Mouse (Mus musculus): ENCODE data around the gene Slc17a5.

The Slc17a5 gene

DNA sequence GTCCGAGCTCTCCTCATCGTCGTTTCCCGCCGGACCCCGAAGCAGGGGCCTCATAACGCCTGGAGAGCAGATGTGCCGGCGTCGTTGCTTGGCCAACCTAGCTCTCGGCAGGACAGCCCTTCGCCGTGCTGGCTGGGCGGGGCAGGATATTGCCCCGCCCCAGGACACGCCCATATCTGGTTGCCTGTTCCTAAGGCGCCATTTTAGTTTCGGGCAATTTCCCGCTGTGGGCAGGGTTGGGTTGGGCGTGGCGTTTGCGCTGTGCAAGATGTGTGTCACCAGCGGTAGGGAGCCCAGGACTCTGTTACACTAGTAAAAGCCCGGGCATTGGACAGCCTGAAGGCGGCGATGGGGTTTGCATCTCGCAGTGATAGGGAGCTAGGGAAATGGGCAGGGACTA is at the start of gene Slc17a5:
Gene Slc17a5, minus strand, starts transcription at position 128 of the 400 bp plus-strand sequence.
- DNase-seq, result peak; percentile 87

- DNase-seq, result no peak
Observed at GRCm38 (mm10) chr9:78633976-78634375, 46.1 kb upstream of the Slc17a5 start.

DNA sequence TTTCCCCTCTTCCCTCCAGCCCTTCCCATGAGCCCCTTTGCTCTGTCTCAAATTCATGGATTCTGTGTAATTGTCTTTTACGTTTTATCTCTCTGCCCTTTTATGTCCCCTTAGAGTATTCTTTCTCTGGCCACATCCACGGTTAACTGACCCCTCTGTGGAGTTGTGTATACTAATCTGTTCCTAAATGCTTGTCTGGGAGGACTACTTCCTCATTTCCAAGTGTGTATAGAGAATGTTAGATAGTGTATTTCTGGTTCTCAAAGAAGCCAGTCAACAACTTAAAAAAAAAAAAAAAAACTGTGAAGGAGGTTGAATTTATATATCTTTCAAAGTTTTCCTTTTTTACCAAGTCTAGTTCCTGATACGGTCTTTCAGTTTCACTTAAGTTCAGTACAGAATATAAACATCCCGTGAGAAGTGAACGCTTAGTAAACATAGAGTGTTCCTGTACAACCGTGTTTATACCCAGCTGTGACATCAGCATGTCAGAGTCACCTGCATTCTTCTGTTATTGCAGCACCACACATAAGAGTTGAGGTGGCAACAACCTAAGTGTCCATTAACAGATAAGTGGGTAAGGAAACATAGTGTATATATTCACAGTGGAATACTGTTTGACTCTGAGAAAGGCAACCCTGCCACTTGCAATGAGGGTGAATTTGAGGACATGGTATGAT is 44.1 kb upstream of the Slc17a5 start:
- no peak for DNase-seq

DNA sequence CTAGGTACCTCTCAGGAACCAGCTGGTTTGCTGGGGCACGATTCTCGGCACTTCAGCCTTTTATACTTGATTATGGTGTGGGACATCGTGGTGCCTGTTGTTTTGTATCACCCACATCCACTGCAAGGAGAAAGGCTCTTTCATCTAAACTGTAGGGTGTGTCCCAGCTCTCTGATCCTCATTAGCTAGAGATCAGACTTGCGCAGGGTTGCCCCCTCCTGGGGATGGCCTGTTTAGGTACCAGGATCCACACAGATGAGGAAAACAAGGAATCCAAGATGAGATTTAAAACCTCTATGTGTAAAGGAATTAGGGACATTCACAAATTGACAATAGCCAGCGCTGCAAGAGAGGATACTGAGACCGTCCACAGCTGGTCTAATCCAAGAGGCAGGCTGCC is 42.1 kb upstream of the Slc17a5 start:
- no peak for DNase-seq

DNA sequence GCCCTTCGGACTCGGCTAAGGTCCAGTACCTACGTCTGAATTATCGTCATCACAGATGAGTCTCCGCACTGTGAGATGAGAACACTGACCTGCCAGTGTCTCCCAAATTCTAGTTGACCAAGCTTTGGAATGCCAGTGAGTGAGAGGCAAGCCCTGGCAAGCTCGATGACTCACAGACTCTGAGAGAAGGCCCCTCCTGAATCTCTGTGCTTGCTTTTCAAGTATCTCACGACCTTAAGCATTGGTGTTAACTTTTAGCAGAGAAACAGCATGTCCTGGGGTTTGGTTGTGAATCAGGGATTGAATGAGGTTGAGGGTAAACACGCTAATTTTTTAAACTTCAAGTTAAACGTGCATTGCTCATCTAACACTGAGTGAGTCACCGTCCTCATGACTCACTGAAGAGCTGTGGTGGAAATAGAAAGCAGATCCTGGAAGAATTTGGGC is 35.5 kb upstream of the Slc17a5 start:
- no peak for DNase-seq

DNA sequence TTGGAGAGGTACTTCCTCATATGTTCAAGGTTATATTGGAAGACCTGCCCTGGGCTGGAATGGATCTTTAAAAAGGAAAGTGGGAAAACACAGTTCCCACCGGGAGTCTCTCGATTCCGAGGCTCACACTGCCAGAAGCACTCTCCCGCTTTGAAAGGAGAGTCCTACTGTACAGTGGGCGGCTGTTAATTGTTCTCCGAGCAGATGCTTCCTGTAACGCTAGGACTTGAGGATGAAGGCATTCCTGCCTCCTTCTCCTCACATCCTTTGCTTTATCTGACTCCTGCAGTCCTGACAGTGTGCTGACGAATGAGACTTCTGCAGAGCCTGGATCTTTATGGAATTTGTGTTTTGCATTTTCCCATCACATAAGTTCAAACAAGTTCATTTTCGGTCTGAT is 31.4 kb upstream of the Slc17a5 start:
- DNase-seq, result no peak

DNA sequence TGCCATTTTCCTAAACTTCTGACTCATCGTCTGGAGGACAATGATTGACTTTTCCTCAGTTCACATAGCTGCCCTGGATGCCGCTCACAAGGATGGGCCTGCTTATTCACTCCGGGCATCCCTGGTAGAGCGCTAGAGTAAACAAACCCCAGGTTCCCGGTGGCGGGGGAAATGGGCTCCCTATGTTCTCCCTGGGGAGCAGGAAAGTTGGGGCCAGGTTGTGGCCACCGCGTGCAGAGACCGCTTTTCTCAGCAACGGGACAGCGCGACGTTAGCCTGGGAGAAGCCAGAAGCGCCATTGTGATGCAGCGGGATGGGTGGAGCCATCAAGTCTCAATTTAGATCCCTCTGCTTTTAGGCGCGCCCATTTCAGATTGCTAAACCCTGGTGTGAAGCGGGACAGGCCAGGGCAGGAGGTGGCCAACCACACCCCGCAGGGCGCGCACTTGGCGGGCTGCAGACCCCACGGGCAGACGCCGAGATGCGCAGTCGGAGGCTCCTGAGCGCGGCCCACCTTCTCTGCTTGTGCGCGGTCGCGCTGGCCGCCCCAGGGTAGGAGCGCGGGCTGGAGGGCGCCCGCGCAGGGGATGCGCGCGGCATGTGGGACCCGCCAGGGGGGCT is 27.7 kb upstream of the Slc17a5 start, which contains the start of gene Cd109:
Gene Cd109, plus strand, starts transcription at position 146 of the 621 bp plus-strand sequence.
- DNase-seq, result no peak

DNA sequence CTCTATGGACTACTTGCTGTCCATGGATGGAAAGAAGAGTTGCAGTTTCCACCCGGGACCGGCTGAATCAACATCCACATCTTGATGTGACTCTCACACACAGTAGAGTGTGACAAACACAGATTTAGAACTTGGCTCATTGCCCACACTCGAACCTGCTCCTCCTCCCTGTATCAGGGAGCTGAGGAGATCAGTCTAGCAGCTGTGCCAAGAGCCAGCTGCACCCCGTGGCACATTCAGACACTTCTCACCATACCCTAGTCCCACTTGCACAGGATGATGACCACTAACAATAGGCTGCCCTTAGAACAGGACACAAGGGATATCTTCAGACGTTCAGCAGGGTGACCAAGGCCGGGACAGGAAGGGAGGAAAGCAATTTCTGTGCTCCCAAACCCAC is 26.4 kb upstream of the Slc17a5 start:
- DNase-seq, result peak; percentile 15

- DNase-seq, result no peak
Observed at GRCm38 (mm10) chr9:78601046-78601730, 13.3 kb upstream of the Slc17a5 start.

GRCm38 (mm10) chr9:78599927-78600326 is 12.1 kb upstream of the Slc17a5 start:
- no peak for DNase-seq

DNA sequence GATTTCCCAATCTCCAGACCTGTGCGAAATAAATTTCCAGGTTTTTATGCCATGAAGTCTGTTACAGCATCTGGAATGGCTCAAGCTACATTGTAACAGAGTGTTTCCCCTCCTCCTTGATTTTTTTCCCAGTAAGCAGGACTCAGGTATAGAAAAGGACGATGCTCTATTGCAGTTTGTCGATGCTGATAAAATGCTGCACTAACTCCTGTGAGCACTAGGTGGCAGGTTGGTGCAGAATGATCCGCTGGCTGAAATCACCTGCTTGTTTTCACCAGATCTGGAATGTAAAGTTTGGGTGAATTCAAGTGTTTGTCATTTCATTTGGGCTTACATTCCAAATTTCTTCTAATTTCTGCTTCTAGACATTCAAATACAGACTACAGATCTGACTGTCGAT is 9.0 kb upstream of the Slc17a5 start:
- peak; percentile 40 for DNase-seq

GRCm38 (mm10) chr9:78595769-78596555 is 8.1 kb upstream of the Slc17a5 start:
- no peak for DNase-seq

DNA sequence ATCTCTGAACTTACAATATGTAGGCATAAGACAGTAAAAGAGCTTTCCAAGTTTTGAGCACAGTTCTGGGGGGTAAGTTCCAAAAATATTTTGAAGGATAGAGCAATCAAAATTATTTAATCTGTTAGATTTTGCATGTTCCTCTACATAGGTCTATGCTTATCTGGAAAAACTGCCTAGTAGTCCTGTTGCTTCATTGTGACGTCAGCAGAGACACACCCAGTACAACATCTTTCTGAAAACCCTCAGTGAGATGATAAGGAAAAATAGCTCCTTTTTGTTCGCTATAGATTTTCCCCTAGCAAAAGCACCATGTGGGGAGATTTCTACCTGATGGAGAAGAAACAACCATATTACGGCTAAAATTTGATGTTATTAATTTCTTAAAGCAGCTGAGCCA is 7.4 kb upstream of the Slc17a5 start:
- DNase-seq, result no peak

- no peak for DNase-seq
Observed at GRCm38 (mm10) chr9:78590471-78590870, 2.6 kb upstream of the Slc17a5 start.

- DNase-seq, result no peak
Observed at GRCm38 (mm10) chr9:78588411-78589033, 681 bp upstream of the Slc17a5 start.

DNA sequence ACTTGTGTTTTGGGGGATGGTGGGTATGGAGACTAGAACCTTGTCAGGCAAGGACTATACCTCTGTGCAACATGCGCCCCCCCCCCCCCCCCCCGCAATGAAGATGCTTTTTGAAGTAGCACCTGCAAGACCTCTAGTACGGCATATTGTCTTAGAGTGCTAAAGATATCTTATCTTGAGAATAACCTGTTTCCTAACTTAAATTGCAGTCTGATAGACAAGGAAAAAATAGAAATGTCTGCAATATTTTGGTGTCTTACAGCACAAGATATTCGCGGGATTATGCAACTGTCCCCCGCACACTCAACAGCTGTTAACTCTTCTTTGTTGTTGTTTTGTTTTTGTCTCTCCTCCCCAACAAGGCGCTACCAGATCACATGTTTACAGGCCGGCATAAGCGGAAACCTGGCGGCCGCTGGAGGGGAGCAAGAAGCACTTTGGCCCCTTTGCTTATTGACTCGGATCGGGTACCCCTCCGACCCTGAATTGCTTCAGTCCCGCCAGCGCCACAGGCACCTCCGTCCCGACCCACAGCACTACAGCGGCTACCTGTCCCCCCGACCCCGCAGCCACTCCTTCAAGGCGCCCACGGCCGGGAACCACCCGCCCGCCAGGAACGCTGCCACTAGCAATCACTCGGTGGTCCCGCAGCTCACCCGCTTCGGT is 490 bp downstream of the Slc17a5 start:
- DNase-seq, result no peak

GRCm38 (mm10) chr9:78579644-78580396 is 8.0 kb downstream of the Slc17a5 start:
- no peak for DNase-seq

- no peak for DNase-seq
Observed at GRCm38 (mm10) chr9:78578824-78579223, 9.0 kb downstream of the Slc17a5 start.

DNA sequence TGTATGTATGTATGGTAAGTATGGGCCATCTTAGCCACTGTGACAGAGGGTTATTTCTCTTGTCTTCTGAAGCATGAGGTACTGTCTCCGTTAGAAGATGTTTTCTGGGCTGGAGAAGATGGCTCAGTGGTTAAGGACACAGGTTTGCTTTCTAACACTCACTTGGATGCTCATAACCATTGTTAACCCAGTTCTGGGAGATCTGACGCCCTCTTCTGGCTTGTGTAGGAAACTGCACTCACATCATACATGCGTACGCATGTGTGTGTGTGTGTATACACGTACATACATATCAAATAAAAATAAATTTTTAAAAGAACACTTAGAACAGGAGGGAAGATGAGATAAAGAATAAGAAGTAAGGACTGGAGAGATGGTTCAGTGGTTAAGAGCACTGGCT is 11.4 kb downstream of the Slc17a5 start:
- DNase-seq, result no peak

GRCm38 (mm10) chr9:78569934-78570333 is 17.9 kb downstream of the Slc17a5 start:
- no peak for DNase-seq

DNA sequence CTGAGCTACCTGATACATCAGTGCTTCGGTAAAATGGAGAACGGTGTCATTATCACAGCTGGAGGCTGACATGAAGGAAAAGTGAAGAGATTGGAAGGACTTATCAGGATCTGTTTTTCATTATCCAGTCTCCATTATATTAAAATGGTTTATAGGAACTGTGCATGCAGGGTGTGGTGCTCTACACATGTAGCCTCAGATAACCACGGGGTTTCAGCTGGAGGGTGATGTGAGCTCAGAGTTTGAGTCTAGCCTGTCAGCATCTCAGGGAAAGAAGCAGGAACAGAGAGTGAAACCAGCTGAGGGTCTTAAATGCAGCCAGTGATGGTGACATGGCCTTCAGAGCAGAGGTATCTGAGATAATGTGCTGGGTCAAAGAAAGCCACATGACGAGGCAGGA is 28.4 kb downstream of the Slc17a5 start:
- no peak for DNase-seq

All from right cerebral cortex, postnatal 14 days (tissue).